Mouse (Mus musculus) heart, embryonic 14.5 days (tissue): Measurements from ENCODE around the gene Galnt9. TPM values are rescaled to one million over a fixed set of nuclear protein-coding genes. Genes with fewer than 3 reads are reported as not detected.

Experiments
- ATAC-seq: fragments of 200-750 bp; cut with Nextera tagmentation; 2 replicates; pipeline ENCODE4 v1.8.0; 2017; ENCODE audit warnings: low read depth, moderate TSS enrichment; ENCODE audit not compliant: insufficient number of reproducible peaks, insufficient read depth, low FRiP score
- H3K27ac ChIP-seq, 2 experiments: fragments of 200-500 bp in 1 of 2; fragments of 300-500 bp in 1 of 2; sonication (generic) in 1 of 2; replicated peaks in 1 of 2; 2 replicates each; pipeline ENCODE4 v1.5.1; 2012 to 2014; ENCODE audit warnings: low read depth in 2 of 2, low read length in 2 of 2, control low read depth in 1 of 2, mild to moderate bottlenecking in 1 of 2, mixed read lengths in 1 of 2; ENCODE audit not compliant: control insufficient read depth in 1 of 2, insufficient read depth in 1 of 2
- H3K27me3 ChIP-seq: fragments of 300-500 bp; sonication (generic); 2 replicates; pipeline ENCODE4 v1.6.1; 2014; ENCODE audit warnings: mild to moderate bottlenecking, low read length, control low read depth; ENCODE audit not compliant: control insufficient read depth, insufficient read depth
- H3K36me3 ChIP-seq: fragments of 300-500 bp; sonication (generic); 2 replicates; pipeline ENCODE4 v1.6.1; 2014; ENCODE audit warnings: mild to moderate bottlenecking, control low read depth, low read length, mixed read lengths; ENCODE audit not compliant: control insufficient read depth, insufficient read depth
- H3K4me1 ChIP-seq, 2 experiments: fragments of 200-500 bp in 1 of 2; fragments of 300-500 bp in 1 of 2; sonication (generic) in 1 of 2; 2 replicates each; pipeline ENCODE4 v1.6.1; 2012 to 2014; ENCODE audit warnings: low read length in 2 of 2, control low read depth in 1 of 2, mixed read lengths in 1 of 2; ENCODE audit not compliant: control insufficient read depth in 2 of 2, insufficient read depth in 2 of 2
- H3K4me2 ChIP-seq: fragments of 300-500 bp; sonication (generic); 2 replicates; pipeline ENCODE4 v1.6.1; 2014; ENCODE audit warnings: mild to moderate bottlenecking, low read length
- H3K4me3 ChIP-seq, 2 experiments: fragments of 200-500 bp in 1 of 2; fragments of 300-500 bp in 1 of 2; sonication (generic) in 1 of 2; 2 replicates each; pipeline ENCODE4 v1.5.1; 2012 to 2014; ENCODE audit warnings: low read length in 2 of 2, mild to moderate bottlenecking in 2 of 2, control low read depth in 1 of 2, low read depth in 1 of 2, moderate library complexity in 1 of 2; ENCODE audit not compliant: control insufficient read depth in 1 of 2, insufficient read depth in 1 of 2
- H3K9ac ChIP-seq: fragments of 300-500 bp; sonication (generic); 2 replicates; pipeline ENCODE4 v1.6.1; 2014; ENCODE audit warnings: mild to moderate bottlenecking, low read length
- H3K9me3 ChIP-seq: fragments of 300-500 bp; sonication (generic); 2 replicates; pipeline ENCODE4 v1.6.1; 2016; ENCODE audit warnings: low read length, control low read depth; ENCODE audit not compliant: control insufficient read depth
- WGBS: fragments of 180-500 bp; shearing (Covaris S2); extraction: QIAGEN DNeasy Blood & Tissue Kit; methylation state at CpG from one replicate; pipeline ENCODE4 v1.1.7; 2014; 5-methylcytosine and 5-hydroxymethylcytosine counted together
- polyA plus RNA-seq: library from polyadenylated mRNA; unstranded; fragments of >200 nt; fragmentation: Nextera tagmentation; extraction: Ambion mirVana; gene quantifications from 2 replicates; pipeline ENCODE4 v1.2.1, GENCODE M21; 2014

Galnt9 gene
- polyA plus RNA-seq, 1 experiment from 2014 or later: 0.18 TPM

DNA sequence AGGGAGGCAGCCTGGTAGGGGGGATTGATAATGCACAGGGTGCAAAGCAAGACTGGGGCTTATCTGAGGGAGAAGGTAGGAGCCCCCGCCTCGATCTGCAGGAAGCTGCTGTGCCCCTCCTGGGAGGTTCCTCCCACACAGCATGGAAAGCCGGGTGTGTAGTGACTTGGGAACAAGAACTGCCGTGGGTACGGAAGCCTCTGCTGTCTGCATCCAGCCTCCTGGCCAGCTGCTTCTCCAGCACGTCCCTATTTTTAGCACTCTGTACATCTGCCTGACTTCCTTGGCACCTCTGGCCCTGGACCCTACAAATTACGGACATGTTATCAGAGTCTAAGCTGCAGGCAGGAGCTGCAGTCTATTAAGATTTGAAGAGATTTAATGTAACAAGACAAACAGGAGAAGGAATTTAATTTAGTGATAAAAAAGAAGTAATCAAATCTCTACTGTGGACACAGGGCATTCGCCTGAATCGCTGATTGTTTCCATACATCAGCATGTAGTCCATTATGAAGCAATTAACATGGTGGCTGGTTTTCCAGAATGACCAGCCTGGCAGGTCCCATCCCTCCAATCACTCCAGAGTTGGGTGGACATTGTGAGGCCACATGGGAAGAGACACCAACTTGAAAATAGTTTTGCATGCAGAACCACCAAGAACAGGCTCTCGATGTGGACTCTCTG is 38.4 kb upstream of the Galnt9 start:
- H3K36me3 ChIP-seq: no peaks in the 10 kb centered on the region
- H3K4me2 ChIP-seq: no peak overlapping the region
- no peaks in the 10 kb centered on the region for H3K27me3 ChIP-seq
- no peak for ATAC-seq
- no peaks in the 10 kb centered on the region for H3K4me1 ChIP-seq
- WGBS: 38% methylated on average over 10 of the region's 10 CpGs
- H3K27ac ChIP-seq: no peak overlapping the region
- no peak overlapping the region for H3K4me3 ChIP-seq
- no peak overlapping the region for H3K9ac ChIP-seq
- no peaks in the 10 kb centered on the region for H3K9me3 ChIP-seq

DNA sequence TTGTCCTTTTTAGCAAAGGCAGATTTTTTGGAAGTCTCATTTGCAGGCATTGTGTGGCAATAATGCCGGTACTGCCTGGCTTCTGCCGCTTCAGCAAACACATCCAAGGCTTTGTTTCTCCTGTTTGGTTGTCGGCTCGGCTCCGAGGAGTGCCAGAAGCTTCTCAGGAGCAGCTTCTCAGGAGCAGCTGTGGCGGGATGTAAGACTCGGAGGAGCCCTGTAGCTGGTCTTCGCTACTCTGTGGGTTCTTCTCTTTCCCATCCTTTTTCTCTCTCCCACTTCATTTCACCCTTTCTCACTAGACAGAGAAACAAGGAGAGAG is 37.9 kb upstream of the Galnt9 start:
- Histone ChIP-seq H3K27me3 (no peaks in the 10 kb centered on the region), H3K36me3 (no peaks in the 10 kb centered on the region), H3K4me2 (no peak overlapping the region), H3K9me3 (no peaks in the 10 kb centered on the region), H3K4me3 (no peak overlapping the region), H3K9ac (no peak overlapping the region), H3K4me1 (no peaks in the 10 kb centered on the region), H3K27ac (no peak overlapping the region)
- WGBS: 73% methylated on average over 8 of the region's 8 CpGs
- ATAC-seq: no peak

DNA sequence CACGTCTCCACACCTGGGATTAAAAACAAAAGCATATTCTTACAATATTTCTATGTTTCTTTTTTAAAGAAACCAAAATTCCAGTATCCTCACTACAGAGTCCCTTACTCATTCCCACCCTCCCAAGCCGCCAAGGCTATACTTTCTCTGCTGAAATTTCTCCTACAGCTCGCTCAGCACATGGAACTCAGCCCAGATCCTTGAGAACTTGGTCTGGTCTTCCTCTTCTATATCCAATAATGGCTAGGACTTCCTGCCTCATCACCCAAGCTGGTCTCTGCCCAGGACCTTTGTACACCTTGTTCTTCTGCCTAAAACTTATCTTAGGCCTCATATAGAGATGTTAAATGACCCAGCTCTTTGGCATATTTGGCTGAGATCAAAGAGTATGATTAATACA is 37.3 kb upstream of the Galnt9 start:
- no peaks in the 10 kb centered on the region for H3K36me3 ChIP-seq
- H3K27me3 ChIP-seq: no peaks in the 10 kb centered on the region
- WGBS: 71% methylated on average over 3 of the region's 3 CpGs
- no peaks in the 10 kb centered on the region for H3K9me3 ChIP-seq
- ATAC-seq: no peak
- H3K4me3 ChIP-seq: no peak overlapping the region
- H3K4me1 ChIP-seq: no peaks in the 10 kb centered on the region
- no peak overlapping the region for H3K9ac ChIP-seq
- H3K4me2 ChIP-seq: no peak overlapping the region
- no peak overlapping the region for H3K27ac ChIP-seq

DNA sequence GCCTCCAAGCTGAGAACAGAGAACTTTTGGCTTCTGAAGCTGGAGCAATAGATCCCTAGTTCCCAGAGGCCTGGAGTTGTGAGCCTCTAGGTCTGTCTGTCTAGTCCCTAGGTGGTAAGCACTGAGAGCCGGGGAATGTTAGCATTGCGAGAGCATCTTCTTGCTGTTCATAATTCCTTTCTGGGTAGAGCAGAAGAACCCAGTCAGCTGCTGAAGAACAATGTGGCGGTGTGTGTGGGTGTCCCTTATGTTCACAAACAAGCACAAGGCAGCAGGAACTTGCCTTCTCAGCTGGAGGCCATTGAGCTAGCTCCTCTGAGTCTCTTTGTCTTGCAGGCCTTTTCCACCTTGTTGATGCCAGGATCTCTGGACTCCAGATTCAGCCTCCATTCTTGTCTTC is 36.2 kb upstream of the Galnt9 start:
- Histone ChIP-seq H3K27ac (no peak overlapping the region), H3K4me2 (no peak overlapping the region), H3K27me3 (peaks cover 4% of the 10 kb centered on the region; the same call in 1 of the 2 replicates), H3K4me3 (no peak overlapping the region), H3K4me1 (no peaks in the 10 kb centered on the region), H3K36me3 (no peaks in the 10 kb centered on the region), H3K9me3 (no peaks in the 10 kb centered on the region), H3K9ac (no peak overlapping the region)
- ATAC-seq: no peak
- 80% methylated on average over 3 of the region's 3 CpGs for WGBS

DNA sequence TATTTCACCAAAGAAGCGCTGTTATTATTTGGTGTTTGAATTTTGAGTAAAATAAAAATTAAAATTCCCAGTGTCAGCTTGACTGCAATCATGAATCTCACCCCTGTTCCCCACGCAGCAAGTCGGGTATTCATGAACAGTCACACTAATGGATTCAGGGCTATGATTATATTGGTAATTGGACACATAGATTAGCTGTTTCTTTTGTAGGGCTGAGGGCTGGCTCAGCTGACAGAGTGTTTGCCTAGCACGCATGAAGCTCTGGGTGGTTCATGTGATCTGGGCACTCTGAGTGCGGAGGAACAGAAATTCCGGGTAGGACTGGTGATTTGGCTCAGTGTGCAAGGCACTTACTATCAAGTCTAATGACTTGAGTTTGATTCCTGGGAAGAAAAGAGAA is 33.8 kb upstream of the Galnt9 start:
- Histone ChIP-seq H3K27me3 (peaks cover 10% of the 10 kb centered on the region; the same call in 1 of the 2 replicates), H3K4me2 (no peak overlapping the region), H3K9me3 (no peaks in the 10 kb centered on the region), H3K27ac (no peak overlapping the region), H3K4me1 (no peaks in the 10 kb centered on the region), H3K4me3 (no peak overlapping the region), H3K36me3 (no peaks in the 10 kb centered on the region), H3K9ac (no peak overlapping the region)
- WGBS: 84% methylated on average over 6 of the region's 6 CpGs
- no peak for ATAC-seq

DNA sequence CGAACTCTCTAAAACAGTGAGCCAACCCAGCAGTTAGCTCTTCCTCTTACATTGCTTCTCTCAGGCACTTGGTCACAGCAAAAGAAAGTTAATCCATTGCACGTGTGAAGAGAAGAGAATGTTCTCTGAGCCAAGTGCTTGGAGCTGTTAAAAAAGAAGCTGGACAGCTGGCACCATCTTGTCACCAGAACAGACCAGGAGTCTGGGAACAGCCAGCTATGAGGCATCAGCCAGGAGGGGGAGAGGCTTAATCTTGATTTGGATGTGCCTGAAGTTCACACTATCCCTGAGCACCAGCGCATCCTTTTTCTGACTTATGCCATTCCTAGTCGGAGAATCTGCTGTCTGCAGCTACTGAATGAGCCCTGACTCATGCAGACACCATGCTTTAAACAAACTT is 30.4 kb upstream of the Galnt9 start:
- Histone ChIP-seq H3K9ac (no peak overlapping the region), H3K4me3 (no peak overlapping the region), H3K4me2 (no peak overlapping the region), H3K27me3 (peaks cover 23% of the 10 kb centered on the region), H3K36me3 (no peaks in the 10 kb centered on the region), H3K27ac (no peak overlapping the region), H3K9me3 (no peaks in the 10 kb centered on the region), H3K4me1 (no peaks in the 10 kb centered on the region)
- 61% methylated on average over 4 of the region's 4 CpGs for WGBS
- no peak for ATAC-seq

DNA sequence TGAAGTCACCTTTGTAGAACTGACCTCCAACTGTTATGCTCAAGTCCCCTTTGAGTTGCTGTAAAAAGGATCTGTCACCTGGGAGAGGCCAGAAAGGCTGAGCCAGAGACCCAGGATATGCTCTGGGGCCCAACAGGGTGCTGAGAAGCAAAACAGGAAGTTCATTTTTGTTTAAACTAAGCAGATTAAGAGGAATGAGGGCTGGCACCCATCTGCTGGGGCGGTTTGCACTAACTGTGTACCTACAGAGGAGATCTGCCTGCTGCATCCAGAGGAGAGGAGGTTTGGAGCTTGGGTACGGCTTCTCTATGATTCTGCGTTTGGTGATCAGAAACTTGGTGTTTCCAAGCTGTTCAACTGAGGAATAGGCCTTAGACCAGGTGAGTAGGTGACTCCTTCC is 29.5 kb upstream of the Galnt9 start:
- no peak overlapping the region for H3K4me2 ChIP-seq
- no peaks in the 10 kb centered on the region for H3K36me3 ChIP-seq
- 71% methylated on average over 3 of the region's 3 CpGs for WGBS
- H3K4me3 ChIP-seq: no peak overlapping the region
- H3K27me3 ChIP-seq: peaks cover 23% of the 10 kb centered on the region
- no peak overlapping the region for H3K9ac ChIP-seq
- no peak overlapping the region for H3K27ac ChIP-seq
- no peaks in the 10 kb centered on the region for H3K9me3 ChIP-seq
- no peaks in the 10 kb centered on the region for H3K4me1 ChIP-seq
- ATAC-seq: no peak

DNA sequence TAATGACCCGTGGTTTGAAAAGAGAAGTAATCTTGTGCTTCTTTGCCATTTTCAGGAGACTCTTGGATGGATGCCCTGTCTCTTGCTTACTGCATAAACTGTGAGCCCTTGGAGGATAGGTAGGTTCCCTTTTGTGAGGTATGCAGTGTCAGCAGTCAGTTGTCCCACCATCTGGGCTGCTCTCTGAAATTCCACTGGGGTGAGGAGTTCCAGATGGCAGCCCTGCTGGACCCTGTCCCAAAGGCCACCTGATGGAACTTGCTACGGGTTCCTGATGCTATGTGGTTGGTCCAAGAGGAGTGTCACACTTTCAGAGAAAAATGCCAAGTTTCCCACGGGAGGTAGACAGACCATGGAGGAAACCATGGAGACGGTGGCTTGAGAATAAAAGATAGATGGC is 27.8 kb upstream of the Galnt9 start:
- no peaks in the 10 kb centered on the region for H3K4me1 ChIP-seq
- H3K4me3 ChIP-seq: no peak overlapping the region
- H3K36me3 ChIP-seq: no peaks in the 10 kb centered on the region
- peaks cover 23% of the 10 kb centered on the region for H3K27me3 ChIP-seq
- no peak overlapping the region for H3K27ac ChIP-seq
- ATAC-seq: no peak
- no peak overlapping the region for H3K9ac ChIP-seq
- H3K9me3 ChIP-seq: no peaks in the 10 kb centered on the region
- 66% methylated on average over 4 of the region's 4 CpGs for WGBS
- no peak overlapping the region for H3K4me2 ChIP-seq
